Mouse (Mus musculus): ENCODE data around the gene Fkbp9.
"Not testable (repeated sequence)": the region's sequence is repeated elsewhere in the genome, so short reads cannot be mapped to it uniquely, and the experiment has no call there.

Gene Fkbp9

DNA sequence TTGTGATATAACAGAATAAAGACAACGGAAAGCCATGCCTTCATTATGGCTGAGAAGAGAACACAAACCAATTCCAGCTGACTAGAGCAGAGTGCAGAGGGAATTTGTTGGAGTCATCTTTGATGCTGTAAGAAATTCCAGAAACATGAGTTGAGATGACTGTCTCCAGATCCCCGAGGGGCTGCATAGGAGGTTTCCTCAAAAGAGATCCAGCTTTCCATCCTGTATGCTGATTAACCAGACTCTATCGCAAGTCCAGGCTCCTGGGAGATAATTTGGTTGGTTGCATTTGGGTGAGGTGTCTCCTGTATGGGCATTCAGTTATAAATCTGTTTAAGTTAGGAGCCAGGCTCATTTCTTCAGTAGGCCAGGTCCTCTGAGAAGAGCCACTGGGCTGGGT lies 5.8 kb downstream of the Fkbp9 start:
- no peak for DNase-seq (ENCODE audit: low spot score)

DNA sequence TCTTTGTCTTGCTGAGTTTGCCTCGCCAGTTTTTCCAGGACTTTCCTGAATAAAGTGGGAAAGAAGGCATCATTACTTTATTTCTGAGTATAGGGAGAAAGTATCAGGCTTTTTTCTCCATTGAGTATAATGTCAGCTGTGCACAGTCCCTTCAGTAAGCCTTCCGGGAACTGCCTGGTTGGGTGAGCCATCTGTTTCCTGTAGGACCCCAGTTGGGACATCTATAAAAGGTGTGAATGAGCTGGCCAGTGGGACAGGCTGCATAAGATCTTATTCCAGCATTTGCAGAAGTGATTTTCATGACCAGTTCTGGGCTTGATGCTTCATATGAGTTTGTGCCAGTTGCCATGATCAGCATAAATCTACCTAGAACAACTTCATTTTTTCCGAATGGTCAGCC lies 11.4 kb downstream of the Fkbp9 start:
- no peak for DNase-seq (ENCODE audit: low spot score)

DNA sequence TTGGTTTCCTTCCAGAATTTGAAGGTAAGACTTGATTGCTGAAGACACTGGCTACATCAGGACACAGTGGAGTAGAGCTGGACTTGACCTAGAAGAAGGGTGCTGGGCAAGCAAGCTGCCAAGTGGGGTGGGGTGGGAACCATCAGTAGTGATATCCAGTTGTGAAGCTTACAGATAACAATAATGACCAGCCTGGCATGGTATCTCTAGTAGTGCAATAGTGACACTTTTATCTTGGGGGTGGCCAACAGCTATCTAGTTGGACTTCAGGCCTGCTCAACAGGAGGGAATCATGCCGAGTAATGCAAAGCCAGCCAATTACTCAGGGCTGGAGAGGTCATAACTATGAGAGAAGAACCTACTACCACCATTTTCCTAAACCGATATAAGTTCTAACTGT lies 12.5 kb downstream of the Fkbp9 start:
- no peak for DNase-seq (ENCODE audit: low spot score)

DNA sequence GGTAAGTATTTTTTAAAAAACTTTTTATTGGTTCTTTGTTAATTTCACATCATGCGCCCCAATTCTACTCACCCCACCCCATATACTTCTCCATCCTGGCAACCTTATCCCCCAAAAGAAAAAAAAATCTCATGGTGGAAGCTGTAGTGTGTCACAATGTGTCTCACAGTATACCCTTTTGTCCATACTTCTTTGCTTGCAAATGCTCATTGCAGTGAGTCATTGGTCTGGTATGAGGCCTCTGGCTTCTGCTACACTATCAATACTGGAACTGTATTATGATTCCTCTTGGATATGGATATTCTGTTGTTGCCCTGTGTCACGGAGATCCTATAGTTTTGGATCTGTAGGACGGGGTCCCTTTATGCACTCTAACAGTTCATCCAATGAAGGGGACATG lies 17.1 kb downstream of the Fkbp9 start:
- DNase-seq (ENCODE audit: low spot score) = no peak

DNA sequence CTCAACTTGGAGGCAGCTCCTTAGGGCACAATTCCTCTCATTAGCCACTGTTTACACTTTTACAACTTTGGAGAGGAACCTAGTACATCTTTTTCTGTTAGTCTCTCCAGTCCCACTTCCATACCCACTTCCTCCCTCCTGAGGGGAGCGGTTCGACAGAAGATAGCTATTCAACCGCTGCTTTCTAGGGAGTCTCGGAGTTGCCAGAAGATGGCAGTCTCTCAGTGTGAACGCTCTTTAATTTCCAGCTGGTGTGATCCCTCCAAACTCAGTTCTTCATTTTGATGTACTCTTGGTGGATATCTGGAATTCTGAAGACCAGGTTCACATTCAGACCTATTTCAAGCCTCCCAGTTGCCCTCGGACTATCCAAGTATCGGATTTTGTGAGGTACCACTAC lies 18.5 kb downstream of the Fkbp9 start:
- DNase-seq (ENCODE audit: low spot score) = no peak

DNA sequence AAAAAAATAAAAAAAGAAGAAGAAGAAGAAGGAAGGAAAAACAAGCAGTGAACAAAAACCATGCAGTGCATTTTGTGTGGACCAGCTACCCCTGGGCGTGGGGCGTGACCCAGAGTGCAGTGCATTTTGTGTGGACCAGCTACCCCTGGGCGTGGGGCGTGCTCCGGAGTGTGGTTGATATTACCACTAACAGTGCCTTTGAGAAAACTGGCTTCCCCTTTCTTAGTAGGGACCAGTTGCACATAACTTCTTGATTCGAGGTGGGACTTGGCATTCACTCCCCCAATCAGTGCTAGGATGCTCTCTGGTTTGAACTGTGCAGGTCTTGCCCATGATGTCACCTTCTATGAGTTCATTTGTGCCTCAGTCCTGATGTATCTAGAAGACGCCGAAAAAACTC lies 22.9 kb downstream of the Fkbp9 start:
- no peak for DNase-seq (ENCODE audit: low spot score)

DNA sequence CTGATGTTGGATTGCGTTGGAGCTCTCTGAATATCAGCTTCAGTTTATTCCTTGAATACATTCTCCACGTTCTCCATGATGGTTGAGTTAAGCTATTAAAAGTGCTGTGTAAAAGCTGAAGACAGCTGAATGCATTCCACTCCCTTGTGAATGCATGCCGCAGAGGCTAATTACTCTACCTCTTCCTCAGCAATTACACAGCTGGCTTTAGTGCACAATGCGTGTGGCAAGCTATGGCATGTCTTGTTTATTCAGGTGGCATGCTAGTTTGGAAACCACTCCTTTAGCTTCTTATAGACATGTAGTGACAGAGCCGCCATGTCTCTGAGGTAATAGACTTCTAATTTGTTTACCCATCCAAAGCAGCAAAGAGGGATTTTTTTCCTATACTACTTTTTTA lies 24.9 kb downstream of the Fkbp9 start:
- no peak for DNase-seq (ENCODE audit: low spot score)

DNA sequence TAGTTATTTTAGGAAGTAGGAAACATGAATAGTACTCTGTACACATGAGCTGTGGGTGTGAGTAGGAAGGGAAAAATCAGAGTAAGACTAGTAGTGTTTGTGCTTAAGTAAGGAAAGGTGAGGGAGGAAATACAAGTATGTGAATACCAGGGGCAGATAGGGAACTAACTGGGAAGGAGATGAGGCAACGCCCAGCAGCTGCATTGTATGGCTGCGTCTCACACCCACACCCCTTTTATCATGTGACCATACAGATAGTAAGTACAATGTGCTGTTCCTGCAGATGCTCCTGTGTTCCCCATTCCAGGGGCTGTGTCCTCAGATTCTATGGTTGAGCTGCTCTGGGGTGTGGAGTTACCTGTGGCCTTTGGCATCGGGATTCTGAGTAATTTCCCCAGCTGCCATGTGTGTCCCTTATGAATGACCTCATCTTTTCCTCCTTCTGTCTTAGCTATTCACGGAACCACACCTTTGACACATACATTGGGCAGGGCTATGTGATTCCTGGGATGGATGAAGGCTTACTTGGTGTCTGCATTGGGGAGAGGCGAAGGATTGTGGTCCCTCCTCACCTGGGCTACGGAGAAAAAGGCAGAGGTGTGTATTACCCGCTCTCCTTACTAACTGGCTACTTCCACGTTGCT lies 28.5 kb downstream of the Fkbp9 start:
- DNase-seq (ENCODE audit: low spot score) = no peak

DNA sequence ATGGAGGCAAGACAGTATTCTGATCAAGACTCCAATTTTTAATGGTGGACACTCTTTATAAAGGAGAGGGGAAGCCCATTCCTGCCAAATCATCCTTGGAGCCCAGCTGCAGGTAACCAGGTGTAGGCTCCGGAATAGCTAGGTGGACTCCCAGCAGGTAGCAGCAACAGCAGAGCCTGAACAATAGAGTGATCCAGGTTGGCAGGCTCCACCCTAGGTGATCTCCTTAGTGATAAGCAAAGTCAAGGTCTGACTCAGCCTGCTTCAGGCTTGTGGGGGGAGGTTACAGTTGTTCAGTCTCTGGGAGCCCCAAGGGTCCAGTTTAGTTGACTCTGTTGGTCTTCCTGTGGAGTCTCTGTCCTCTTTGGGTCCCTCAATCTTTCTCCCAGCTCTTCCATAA lies 35.0 kb downstream of the Fkbp9 start:
- not testable (repeated sequence) for DNase-seq (ENCODE audit: low spot score)

DNA sequence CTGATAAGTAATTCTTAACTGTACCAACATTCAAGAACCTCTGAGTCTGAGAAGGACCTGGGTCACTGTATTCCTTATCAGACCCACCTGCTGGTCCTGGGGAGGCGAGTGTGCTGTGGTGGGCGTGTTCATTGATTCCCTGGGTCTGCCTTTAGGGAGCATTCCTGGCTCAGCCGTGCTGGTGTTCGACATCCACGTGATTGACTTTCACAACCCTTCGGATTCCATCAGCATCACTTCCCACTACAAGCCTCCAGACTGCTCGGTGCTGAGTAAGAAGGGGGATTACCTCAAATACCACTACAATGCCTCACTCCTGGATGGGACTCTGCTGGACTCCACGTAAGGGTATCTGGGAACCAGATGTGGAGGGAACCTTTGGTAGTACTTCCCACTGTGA lies 36.7 kb downstream of the Fkbp9 start:
- no peak for DNase-seq (ENCODE audit: low spot score)

DNA sequence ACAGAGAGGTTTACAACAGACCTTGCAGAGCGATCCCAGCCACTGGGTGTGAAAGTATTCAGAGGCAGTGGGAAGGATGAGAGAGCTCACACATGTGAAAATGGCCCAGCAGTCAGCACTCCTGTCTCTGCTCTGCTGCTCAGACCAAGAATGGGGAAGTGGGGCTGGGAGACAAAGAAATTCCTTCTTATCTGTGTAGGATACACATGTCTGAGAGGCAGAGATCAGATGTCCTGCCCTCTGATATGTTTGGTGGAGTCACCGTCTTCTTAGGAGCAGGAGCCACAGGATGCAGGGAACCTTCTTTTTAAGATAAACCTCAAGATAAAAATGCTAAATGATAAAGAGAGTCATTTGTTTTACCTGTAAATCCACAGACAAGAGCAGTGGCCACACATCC lies 38.2 kb downstream of the Fkbp9 start:
- no peak for DNase-seq (ENCODE audit: low spot score)

DNA sequence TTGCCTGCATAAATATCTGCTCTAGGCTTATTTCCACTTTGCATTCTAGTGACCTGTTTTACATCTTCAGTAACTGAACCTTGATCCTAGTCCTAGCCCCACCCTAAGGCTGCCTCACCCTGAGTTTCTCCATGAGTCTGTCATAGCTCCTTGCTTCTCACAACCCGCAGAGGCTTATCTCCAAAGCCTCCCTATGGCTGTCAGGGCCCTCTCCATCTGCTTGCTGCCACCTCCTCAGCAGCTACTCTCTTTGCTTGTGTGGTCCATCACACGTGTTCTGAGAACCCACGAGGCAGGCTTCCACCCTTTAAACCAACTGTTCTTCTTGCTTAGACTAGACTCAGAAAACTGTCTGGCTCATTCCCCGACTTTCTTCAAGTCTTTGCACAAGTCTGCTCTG lies 45.0 kb downstream of the Fkbp9 start:
- DNase-seq (ENCODE audit: low spot score) = no peak

DNA sequence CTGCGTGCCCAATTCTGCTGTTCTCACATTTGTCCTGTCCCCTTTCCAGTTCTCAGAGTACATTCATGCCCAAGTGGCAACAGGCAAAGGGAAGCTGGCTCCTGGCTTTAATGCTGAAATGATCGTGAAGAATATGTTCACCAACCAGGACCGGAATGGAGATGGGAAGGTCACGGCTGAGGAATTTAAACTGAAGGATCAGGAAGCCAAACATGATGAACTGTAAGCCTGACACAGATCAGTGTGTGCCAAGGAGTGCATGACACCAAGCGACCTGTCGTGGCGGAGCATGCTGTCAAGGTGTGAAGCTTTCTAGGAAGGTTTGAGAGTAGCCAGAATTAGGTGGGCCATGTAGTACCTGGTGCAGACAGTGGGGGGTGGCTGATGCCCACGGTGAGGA lies 46.1 kb downstream of the Fkbp9 start:
- no peak for DNase-seq (ENCODE audit: low spot score)

DNA sequence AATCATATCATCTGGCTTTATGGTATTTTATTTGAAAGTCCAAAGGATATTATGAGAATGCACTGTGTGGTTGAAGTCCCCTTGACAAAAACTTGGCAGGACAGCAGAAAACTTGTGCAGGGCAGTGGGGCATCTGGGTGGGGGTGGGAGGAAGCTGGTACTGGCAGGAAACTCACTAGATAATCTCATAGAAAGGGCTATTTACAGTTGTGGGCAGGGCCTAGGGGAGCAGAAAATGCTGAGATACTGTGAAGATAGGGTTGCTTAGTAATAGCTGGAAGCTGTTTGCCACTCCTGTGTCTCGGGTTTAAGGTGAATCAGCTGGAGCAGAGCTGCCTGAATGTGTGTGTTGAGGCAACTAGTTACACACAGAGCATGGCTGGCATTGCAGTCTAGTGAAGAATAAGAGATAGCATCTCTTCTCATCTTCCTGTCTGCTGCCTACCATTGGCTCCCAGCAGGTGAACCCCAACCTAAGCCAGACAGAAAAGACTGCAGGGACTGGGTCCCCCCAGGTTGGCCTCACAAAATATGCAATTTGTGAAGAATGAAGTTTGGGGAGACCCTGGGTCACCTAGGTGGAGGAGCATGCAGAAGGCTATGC lies 47.6 kb downstream of the Fkbp9 start:
- DNase-seq (ENCODE audit: low spot score) = no peak

DNA sequence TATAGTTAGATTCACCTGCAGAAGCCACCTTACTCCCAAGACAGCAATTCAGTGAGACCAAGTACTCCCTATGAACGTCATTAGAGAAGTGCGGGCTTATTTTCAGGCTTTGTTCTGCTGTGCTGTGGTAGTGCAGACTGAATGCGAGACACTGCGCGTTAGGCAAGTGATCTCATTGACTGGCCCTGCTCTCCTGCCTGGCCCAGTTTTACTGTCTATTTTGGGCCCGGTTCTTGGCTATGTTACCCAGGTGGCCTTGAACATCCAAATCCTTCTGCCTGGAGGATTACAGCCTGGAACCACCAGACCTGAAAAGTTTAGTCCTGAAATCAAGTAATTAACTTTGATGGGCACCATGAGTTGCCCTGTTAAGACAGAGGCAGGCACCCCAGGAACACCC lies 56.7 kb downstream of the Fkbp9 start:
- no peak for DNase-seq (ENCODE audit: low spot score)

DNA sequence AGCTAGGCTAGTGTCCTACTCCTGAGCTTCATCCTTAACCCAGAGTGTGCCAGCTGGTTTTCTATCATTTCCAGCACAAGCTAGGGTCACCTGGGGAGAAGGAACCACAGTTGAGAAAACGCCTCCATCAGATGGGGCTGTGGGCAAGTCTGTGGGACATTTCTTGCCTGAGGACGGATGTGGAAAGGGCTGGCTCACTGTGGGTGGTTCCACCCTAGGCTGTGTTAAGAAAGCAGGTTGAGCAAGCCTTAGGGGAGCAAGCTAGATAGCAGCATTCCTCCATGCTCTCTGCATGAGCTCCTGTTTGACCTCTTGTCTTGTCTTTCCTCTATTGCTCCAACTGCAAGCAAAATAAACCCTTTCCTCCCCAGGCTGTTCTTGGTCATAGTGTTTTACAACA lies 58.9 kb downstream of the Fkbp9 start:
- no peak for DNase-seq (ENCODE audit: low spot score)

DNA sequence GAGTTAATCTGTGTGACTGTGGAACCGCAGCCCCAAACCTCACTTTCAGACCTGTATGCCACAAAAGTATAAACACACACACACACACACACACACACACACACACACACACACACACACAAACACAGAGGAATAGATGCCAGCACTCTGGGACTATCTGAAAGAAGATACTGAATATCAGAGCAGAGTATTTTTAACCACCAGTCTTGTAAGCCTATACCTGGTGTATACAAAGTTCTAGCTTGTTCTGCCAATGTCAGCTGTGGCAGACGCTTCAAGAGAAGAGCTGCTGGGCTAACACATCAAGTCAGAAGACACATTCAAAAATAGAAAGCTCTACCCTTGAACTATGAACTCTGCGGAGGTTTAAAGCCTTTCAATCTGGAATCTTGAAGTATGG lies 67.7 kb downstream of the Fkbp9 start:
- no peak for DNase-seq (ENCODE audit: low spot score)

DNA sequence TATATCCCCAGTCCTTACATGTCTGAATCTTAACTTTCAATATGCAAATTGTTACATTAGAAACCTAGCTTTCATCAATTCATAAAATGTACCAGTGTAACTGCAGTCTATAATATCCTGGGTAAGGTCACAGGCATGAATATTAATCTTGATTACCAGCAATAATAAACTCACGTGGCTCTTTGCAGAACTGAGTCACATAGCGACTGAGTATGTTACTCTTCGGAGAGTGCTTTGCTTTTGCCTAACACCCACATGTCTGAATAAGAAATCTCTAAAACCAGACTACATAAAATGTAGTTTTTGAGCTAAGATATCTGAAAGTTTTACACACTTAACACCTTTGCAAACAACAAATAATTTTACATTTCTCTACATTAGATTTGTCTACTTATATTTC lies 69.5 kb downstream of the Fkbp9 start:
- DNase-seq (ENCODE audit: low spot score) = no peak

DNA sequence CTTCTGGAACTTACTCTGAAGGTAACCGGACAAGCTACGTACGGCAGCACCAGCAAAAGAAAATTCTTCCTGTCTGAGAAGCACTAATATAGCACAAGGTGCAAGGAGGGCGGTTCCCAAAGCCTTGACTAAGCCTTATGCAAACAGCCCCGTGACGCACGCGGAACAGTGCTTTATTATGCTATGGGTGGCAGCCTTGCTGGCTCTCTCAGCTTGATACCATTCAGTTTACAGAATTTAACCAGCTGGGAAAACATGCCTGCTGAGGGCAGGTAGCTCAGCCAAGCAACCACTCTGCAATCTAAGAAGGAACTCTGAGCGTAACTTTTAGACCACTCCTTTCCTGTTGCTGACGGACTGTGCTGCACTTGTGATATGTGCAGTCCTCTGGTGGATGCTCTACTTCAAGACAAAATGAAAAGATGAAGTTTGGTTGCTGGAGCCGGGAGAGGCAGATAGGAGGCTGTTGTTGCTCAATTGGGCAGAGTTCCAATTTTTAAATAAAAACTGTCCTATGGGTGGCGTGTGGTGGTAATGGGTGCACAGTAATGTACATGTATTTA lies 70.0 kb downstream of the Fkbp9 start:
- no peak for DNase-seq (ENCODE audit: low spot score)

DNA sequence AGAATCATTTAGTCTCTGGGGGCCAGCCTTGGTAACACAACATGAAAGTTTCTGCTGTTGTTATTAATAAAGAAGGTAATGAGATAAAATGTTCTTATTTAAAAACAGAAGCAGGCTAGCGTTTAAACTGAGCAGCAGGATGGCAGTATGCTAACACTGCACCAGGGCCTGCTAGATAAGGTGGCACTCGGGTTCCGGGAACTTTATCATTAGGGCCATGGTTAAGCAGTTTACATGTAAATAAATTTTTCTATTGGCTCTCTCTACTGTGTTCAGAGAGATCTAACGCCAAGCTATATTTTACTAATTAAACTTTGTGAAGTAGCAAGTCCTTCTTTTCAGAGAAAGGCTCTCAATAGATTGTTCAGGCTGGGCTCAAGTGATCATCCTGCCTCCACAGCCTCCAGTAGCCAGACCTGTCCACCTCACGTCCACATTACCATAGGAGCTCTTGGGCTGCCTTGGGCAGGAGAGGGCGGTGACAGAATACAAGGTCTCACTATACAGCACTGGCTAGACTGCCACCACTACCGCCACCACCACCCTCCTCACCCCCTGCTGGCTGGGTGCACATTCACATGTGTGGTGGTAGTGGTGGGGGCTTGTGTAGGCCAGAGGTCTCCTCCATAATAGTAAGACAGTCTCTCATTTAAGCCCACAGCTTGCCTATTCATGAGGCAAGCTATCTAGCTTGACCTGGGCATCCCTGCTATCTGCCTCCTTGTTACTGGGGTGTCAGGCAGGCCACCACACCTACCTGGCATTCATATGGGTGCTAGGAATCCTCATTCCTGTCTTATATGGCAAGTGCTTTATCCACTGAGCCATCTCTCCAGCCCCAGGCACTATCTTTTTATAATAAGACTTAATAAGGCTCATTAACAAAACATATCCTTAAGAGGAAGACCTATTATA lies 71.0 kb downstream of the Fkbp9 start:
- DNase-seq (ENCODE audit: low spot score) = no peak

DNA sequence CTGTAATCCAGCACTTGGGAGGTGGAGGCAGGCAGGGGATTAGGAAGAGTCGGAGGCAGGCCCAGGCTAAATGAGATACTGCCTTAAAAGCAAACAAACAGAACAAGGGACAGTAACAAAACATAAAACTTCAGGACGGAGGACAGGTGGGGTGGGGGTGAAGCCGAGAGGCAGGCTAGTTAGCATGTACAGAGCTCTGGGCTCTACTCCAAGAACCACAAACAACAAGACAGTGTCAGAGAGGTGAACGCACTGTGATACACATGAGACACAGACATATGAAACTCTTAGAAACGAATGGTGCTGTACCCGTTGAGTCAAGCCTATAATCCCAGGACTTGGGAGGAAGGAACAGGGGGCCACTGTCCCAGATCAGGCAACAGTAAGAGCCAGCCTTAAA lies 72.0 kb downstream of the Fkbp9 start:
- DNase-seq (ENCODE audit: low spot score) = no peak

DNA sequence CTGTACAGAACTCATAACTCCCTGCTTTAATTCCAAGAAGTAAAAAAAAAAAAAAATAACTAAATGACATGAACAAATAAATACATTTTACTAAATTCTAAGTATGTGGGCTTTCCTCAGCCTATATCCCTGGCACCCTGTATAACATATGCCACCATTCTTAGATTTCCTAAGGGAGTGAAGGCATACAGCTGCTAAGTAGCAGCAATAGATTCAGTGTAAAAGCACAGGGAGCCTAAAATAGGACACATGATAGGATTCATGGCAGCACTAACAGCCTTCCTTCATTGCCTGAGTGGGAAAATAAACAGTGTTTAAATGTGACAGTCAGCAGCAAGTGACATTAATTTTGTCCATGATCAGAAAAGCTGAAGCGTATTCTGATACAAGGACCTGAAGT lies 72.5 kb downstream of the Fkbp9 start:
- DNase-seq (ENCODE audit: low spot score) = no peak

DNA sequence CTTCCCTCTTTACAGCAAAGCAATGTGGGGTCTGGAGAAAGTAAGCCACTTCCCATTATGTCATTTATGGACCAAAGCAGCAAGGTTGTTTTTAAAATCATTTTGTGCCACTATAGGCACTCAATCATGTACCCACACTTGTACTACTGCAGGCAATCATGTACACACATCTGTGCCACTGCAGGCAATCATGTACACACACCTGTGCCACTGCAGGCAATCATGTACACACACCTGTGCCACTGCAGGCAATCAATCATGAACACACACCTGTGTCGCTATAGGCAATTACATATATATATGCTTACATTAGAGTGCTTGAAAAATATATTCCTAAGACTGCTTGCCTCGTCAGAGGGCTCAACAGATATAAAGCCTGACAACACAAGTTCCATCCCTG lies 73.1 kb downstream of the Fkbp9 start:
- no peak for DNase-seq (ENCODE audit: low spot score)
